Mouse (Mus musculus) frontal cortex, postnatal 14 days (tissue): Measurements from ENCODE around the gene Trim26.

Experiments
- DNase-seq, 2 experiments: peaks; one replicate each; pipeline ENCODE4 v3.0.0; 2022; ENCODE audit warnings: low spot score in 2 of 2

The Trim26 gene

DNA sequence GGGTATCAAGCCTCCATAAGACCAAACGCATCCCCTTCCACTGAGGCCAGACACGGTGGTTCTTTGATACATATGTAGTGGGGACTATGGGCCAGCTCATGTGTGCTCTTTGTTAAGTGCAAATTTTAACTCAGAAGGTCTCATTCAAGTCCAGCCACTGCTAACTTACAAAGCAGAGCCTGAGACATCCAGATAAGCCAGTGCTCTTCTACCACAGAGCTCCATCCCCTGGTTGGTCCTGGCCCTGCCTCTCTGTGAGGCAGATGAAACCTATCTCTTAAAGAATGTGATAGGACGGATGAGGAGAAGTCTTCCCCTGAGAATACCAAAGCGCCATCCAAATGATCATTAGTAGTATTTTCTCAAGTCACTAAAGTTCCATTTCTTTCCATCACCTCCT is 62.4 kb downstream of the Trim26 start:
- DNase-seq: no peak

DNA sequence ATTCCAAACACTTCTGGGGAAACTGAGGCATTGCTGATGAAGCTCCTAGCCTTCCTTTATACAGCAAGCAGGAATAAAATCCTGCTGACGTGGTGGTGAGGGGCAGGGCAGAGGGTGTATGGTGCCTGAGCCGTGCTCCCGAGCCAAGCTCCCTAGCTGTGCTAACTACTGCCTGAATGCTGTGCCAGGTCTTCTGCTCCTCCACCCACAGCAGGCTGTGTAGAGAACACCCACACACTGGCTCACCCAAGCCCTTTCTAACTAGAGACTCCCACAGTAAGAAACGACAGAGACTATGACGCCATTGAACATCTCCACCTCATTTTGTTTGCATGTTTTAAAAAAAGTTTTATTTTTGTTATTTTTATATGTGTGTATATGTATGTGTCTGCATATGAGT is 63.1 kb downstream of the Trim26 start:
- no peak for DNase-seq

DNA sequence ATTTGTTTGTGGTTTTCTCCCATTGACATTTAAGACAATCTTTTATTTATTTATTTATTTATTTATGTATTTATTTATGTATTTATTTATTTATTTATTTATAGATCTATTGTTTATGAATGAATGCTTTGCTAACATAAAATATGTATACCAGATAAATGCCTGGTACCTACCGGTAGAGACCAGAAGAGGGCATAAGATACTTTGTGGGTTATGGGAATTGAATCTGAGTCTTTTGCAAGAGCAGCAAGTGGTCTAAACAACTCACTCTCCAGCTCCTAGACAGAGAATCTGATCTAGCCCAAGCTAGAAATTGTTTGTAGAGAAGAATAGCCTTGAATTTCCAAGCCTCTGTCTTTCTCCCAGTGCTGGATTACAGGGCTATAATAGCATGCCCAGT is 63.8 kb downstream of the Trim26 start:
- DNase-seq: no peak

DNA sequence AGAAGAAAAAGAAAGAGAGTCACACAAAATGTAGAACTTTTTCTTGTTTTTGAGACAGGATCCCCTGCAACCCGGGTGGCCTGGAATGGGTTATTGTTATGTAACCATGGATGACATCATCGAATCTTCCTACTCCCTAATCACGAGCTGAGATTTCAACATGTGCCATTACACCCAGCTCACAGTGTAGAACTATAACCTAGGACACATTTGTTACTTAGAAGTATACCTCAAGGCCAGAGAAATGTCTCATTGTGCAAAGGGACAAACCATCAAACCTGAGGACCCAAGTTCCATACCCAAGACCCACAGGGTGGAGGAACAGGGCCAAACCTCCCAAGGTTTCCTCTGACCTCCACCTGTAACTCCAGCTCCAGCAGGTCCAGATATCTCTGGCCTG is 66.7 kb downstream of the Trim26 start:
- DNase-seq: no peak

DNA sequence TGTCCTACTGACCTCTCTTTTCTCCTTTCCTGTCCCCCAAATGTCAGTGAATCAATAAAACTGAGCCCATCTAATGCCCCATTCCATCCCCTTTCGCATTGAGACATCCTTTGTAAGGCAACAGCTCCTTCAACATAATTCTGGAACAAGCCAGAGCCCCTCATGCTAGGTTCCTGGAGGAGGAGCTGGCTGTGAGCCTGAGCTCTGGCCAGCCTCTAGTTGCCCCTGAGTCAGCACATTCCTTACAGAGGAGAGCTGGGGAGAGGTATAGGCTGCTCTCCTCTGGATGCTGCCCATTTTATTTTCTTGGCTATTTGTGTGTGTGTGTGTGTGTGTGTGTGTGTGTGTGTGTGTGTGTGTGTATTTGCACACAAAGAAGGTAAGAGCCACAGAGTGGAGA is 71.3 kb downstream of the Trim26 start:
- no peak for DNase-seq
